Mouse (Mus musculus): Measurements from ENCODE around the gene Cadm2.

DNA sequence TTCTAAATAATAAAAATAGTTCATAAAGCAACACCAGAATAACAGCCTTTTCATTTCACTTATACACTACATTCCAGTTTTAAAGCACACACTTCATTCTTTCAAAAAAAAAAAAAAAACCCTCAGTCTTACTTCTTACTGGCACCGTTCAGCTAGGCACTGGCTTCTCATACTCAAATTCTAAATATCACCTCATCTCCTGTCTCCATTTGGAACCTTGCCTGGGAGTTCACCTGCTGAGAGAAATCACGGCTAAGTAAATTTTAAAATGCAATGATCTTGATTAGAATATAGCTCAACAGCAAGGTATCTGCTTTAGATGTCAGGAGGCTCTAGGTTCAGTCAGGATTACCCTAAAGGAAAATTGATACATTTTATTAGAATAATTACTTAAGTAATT lies 210.2 kb downstream of the Cadm2 start:
- TF ChIP-seq CTCF (IDR thresholded peaks at IDR 0.05; ENCODE audit: extremely low read depth, insufficient read length, insufficient replicate concordance, low read depth, low read length) (no peak), POLR2A (IDR thresholded peaks at IDR 0.05; ENCODE audit: low read depth, low read length) (no peak)

Data from small intestine, adult 2 months (tissue).